Mouse (Mus musculus) telencephalon, adult 2 months (tissue): ENCODE data around the gene Astn2.

Experiments used
- DNase-seq: peaks from one replicate; pipeline ENCODE4 v3.0.0-alpha.2; 2011; ENCODE audit warnings: low read depth, low spot score

The Astn2 gene

DNA sequence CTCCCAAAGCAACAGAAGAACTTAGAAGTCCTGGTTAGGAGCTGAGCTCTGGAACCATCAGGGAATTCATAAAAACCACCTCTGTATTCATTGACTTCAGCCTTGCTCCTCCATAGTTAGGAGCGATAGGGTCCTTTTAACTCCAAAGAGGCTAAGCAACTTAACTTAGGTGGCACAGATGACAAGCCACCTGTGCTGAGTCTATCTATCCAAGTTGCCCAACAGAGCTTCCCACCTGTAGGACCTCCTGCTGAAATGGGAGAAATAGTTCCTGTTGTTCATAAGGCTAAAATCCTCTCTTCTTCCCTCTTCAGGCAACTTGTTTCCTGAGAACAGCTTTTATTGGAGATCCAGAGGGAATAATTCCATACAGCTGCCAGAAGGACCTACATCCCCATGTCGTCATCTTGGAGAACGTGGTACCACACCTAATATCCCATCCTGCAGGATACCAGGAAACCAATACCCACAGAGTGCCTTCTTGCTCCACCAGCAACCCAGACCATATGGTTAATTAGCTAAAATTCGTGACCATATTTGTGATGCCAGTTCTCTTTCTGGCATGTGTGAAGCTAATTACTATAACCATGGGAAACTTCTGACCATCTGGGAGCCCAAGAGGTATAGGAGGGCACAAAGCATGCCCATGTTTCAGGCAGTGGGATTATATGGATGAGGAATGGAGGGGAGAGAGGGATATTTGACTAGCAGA, 730.0 kb downstream of the Astn2 start:
- no peak for DNase-seq

DNA sequence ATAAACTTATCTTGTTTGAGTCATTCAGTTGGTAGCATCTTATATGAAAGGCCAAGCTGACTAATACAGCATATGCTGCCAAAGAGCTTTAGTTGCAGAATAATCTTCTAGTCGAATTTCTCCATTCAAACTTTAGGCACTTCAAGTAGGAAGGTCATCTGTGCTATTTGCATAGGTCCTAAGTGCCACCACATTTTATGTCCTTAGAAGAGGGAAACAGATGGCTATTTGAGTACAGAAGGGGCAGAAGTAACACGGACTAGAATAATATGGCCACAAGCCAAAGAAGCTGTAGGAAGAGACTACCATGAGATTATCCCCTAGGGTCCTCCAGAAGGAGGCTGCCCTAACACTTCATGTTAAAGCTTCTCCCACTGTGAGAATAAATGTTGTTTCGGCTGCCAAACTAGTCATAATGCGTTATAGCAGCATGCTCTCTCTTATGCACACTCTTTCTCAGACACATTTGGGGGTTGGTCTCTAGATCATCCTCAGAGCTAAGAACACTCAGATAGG, 730.9 kb downstream of the Astn2 start:
- DNase-seq, result no peak

DNA sequence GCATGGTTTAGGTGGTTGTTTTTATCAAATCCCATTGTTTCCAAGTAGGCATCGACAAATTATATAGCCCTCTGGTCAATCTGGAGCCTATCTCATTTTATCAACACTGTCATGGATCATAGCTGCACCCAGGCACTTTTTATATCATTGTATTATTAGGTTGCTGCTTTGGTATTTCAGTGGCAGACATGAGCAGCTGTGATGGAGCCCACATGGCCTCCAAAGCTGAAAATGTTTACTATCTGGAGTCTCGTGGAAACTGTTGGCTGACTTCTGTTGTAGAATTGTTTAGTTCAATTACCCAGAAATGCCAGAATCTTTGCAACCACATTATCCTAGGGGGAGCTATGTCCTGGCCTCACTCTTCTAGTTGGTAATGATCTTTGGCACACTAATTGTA, 732.1 kb downstream of the Astn2 start:
- DNase-seq, result no peak

DNA sequence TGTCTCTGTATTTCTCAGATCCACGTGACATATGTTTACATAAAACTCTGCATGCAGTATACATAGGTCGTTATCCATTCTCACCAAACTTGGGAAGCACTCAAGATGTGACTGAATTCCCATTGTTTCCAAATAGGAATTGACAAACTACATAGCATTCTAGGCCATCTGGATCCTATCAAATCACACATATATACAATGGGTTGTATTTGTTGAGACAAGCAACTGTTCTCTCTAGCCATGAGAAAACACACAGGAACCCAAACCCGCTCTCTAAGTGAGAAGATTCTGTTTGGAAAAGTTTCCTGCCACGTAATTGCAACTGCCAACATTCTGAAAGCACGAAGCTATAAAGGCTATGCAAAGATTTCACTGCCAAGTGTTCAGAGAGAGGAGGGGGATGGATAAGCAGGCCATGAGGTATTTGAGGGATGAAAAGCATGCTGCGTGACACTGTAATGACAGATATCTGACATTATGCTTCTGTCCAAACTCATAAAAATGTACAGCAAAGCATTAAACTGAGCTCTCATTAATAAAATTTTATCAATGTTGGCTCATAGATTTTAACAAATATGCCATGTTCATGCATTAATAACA, 732.7 kb downstream of the Astn2 start:
- DNase-seq, result no peak

DNA sequence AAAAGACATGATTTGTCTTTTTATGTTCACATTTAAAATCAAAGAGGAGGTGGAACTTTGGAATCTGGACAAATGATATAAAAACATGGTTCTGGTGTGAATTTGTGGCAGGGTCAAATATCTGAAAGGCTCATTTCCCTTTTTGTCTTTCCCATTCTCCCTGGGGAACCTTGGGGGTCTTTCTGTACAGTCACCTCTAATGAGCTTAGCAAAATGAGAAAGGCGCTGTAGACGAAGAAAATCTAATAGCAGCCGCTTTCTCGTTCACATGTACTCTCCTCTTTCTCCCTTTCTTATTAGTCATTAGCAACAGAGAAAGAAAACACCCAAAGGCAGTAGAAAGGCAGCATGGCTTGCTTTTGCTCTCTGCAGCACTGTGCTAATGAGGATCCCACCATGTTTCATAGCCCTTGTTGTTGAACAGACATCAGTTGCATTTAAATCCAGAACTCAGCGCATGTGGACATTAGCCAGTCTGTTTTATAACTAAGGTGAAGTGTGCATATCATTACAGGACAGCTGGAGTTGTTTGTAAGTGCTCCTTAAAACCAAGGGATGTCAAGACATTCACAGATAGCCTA, 737.3 kb downstream of the Astn2 start:
- no peak for DNase-seq

DNA sequence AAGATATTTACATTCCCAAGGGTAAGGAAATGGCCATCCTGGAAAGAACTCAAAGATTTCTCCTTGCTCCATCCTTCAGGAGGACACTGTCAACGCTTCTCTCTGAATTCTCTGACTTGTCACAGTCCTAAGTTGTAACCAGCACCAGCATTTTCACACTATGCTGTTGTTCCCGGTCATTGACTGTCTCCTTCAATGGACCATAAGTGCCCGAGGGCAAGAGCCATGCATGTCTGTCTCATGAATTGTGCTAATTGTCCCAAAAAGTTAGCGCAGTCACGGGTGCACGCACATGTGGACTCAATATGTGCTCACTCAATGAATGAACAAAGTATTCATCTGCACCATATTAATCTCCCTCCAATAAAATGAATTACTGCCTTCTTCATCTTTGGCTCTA, 741.2 kb downstream of the Astn2 start:
- DNase-seq, result no peak

DNA sequence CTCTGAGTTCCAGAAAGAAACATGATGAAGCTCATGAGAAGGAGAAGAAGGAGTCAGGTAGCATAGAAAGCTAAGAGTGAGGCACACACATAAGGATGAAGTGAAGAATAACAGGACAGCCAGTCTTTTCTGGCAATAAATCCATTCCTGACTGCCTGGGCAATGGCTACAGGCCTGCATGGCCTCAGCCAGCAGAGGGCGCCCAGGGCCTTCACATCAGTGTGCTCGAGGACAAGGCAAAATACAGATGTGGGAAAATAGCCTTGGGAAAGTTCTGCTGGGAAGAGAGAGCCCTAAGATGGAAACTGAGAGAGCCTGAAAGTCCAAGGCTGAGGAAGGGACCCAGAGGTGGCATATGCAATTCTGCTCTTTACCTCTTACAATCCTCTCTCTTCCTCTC, 749.7 kb downstream of the Astn2 start:
- DNase-seq, result peak; percentile 49

DNA sequence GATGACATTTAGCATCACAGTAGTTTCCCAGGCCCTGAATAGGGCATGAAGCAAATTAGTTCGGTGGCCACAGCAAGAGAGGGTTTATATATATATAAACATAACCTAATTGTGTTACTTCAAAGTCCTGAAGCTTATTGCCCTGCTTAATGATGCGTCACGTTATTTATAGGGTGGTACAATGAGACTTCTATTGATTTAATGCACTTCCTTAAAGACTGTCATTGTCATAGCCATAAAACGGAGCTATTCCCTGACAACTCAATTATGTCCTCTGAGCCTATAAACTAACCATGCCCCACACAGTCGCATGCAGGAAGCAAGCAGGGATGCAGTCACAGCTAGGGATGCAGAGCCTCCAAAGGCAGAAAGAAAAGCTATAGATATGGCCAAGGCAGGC, 761.8 kb downstream of the Astn2 start:
- DNase-seq, result no peak

DNA sequence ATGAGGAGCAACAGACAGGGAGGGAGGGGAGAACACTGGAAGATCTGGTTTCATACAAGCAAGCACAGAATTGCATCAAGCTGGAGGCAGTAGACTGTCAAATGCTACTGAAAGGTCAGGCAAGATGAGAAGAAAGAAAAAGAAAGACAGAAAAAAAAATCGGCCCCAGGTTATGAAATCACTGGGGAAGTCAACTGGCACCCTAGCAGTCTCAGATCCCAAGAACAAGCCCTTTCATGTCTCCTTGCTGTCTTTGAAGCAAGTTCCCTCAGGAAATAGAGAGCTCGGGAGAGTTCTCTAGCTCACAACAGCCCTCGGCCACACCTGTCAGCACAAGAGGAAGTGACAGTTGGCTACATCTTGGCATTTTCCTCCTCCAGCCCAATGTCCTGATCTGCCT, 766.2 kb downstream of the Astn2 start:
- DNase-seq, result no peak

DNA sequence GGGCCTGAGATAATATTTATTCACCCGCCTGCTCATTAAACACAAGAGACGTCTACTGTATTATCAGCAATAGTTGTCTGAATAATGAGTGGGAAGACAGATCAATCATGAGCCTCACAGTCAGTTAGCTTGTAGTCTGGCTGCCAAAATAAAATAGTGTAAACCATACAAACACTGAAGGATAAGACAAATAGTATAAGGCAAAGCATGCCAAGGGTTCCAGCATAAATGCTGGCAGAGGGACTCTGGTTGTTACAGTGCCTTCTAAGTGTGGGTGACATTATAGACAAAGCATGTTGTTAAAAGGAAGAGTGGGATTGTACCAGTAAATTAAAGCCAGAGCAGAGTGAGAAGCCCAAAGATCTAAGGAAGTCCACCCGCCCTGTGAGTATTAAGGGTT, 784.3 kb downstream of the Astn2 start:
- DNase-seq, result no peak

DNA sequence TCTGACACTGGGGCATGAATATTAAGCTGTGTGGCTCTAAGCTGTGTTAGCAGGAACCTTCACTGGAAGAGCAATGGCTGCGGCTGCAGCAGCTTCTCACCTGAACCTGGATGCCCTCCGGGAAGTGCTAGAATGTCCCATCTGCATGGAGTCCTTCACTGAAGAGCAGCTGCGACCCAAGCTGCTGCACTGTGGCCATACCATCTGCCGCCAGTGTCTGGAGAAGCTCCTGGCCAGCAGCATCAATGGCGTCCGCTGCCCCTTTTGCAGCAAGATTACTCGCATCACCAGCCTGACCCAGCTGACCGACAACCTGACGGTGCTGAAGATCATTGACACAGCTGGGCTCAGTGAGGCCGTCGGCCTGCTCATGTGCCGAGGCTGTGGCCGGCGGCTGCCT, 791.3 kb downstream of the Astn2 start:
- DNase-seq, result no peak

DNA sequence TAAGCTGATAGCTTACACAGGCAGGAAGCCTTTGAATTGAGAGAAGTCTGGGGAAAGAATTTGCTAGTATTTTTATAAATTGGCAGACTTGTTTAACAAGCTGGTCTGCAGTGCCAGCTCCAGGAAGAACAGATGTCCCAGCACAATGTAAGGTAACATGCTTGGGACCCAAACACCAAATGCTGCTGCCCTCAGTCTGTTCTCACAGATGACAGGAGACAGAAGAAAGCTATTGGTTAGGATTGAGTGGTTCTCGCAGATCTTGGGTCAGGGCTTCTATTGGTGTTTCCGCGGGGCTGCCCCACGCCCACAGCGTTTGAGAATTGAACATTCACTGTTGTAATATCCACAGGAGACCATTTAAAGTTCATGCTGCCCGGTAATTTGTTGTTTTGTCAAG, 793.5 kb downstream of the Astn2 start:
- peak; percentile 54 for DNase-seq

DNA sequence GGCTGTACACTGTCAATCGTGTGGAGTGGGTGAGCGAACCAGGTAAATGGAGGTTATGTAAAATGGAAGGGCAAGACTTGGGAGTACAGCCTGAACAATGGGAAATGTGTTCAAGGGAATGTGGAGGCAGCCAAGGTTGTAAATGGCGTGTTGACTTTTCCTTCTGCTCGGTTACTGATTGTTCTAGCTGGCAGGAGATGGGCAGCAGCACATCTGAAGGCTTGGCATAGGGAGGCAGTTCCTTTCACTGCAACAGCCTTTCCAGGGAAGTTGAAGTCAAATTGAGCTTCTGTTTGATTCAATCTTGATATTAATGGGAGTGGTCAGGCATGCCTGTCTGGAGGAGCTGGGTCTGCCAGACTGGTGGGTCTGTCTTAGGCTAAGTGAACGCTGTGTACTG, 794.1 kb downstream of the Astn2 start:
- DNase-seq, result no peak

DNA sequence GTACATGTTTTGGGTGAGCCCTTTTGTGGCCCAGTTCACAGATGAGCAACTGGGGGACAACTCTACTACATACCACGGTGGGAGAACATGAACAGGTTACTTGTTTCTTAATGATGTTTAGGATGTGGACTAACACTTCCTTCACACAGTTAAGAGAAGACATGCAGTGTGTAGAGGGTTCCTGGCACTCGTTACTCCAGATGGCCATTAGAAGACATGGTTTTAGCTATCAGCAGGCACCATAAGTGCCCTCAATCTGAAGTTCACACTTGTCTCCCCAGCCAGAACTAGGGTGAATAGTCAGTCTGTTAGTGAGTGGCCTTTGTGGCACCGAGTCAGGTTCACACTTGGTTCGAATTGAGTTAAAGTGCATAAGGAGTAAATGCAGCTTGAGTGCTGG, 796.3 kb downstream of the Astn2 start:
- DNase-seq, result no peak

DNA sequence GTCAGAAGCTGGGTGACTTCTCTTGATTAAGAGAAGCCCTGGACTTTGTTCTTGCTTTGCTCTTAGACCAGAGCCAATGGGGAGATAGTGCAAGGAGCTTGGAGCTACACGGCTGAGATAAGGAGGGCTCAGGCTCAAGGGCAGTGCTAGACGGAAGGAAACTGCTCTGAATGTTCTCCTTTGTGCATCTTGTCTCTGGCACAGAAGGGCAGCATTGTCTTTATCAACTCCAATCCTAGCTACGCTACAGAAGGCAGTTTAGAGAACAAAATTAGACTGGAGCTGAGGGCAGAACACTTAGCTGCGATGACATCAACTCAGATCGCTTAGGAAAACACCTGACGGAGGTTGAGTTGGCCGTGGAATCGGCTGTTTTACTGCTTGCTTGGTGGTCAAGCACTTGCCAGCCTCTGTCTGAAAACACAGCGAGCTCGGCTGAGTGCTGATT, 797.2 kb downstream of the Astn2 start:
- no peak for DNase-seq

DNA sequence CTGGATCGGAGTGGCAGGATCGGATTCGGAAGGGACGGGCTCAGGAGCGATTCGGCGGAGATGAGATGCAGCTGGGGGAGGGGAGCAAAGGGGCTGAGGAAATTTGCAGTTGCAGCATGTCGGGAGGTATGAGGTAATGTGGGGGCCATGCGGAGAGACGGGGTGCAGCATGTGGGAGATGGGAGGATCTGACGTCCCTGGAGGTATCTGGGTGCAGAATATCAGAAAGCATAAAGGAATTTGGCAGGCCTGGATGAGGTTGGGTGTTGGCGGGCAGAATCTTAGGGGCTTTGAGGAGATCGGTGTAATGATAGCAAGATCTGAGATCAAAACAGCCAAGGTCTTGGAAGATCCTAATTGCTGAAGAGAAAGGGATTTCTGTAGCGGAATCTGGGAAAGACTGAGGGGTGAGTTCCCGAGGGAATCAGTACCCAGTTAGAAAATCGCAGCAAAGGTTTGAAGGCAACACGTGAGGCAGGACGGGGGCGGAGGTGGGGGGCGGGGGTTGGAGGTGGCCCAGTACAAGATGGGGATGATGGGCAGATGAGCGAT, 799.2 kb downstream of the Astn2 start:
- peak; percentile 53 for DNase-seq

DNA sequence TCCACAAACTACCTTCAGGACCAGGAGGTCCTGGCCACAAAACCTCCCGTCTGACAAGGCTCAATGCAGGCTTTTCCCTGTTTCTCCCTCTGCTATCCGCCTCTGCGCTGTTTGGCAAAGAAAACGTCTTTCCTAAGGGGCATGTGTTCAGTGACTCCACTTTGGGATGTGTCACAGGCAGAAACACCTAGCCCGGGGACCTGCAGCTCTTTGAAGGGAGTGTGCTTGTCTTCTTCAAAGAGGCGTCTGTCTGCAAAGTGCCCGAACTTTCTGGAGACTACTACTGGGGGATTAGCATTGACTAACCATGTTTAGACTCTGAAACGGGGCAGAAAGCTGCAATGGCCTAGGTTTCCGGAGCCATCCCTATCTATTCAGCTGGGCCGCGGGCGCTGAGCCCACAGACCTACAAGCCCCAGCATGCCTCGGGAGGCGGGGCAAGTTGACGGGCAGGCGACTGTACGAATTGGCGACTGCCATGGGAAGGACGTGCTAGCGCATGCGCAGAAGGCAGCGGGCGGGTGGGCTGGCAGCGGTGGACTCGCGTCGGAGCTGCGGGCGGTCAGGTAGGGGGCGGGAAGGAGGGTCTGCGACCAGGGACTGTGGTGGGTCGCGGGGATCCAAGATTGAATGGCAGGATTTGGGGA, 799.8 kb downstream of the Astn2 start, which contains the start of gene Trim32:
TSS of gene Trim32 (plus strand) at position 483 of the 647 bp plus-strand sequence.
- peak; percentile 95 for DNase-seq

DNA sequence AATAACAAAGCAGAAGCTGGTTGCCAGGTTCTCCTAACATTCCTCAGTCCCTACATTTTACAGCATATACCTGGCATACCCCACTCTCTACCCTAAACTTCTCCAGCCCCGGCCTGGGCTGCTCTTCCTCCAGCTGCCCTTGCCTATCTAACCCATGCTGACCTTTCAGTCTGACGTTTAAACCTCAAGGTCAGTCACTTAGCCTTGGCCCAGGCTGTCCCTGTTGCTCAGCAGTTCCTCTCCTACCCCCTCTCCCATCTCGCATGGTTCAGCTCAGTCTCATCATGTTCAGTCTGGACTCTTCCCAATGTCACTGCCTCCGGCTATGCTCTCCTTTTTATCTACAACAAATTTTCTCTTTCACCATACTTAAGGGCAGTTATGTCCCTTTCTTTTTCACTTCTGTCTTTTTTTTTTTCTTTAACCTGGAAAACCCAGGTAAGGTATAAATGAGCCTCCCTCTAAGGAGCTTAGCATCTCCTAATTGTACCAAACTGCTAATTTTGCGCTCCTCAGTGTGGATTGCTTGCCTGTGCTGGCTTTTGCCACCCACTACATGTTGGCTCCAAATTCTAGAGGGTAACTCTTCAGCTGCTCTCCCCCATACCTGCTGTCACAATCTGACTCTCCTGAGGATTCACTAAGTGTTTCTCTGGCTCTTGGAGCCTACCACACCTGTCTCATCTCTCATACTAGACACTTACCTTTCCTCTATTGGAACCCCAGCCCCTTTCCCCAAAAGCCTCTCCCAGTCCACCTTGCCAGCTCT, 809.6 kb downstream of the Astn2 start:
- no peak for DNase-seq

DNA sequence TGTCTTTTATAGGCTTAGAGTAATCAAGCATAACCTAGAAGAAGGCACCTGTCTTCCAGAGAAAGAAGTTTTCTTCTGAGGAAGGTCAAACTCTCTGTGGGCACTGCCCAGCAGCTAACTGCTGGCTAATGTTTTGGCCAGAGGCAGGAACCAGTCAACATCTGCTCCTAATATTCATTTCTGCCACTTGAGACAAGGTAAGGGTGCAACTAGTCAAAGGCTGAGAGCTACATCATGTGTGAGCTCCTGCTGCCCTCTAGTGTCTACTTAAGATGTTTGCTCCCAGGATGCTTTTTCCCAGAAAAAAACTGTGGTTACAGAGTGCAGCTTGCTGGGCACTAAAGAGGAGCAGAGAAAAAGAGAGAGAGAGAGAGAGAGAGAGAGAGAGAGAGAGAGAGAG, 814.6 kb downstream of the Astn2 start:
- peak; percentile 45 for DNase-seq

DNA sequence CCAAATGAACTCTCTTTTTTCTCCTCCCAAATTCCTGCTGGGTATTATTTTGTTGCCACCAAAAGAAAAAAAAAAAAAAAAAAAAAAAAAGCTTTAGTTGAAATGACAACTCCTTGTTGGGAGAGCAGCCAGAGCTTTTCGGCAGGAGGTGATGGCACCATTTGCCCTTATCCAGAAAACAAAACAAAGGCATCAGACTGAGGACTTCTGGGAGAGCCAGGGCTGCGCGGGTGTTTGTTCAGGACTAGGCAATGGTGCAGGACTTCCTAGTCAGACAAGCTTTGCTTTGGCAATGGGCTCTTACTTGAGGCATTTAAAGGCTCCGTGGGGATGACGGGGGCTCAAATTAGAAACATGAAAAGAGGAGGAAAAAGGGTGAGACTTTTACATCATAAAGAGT, 817.5 kb downstream of the Astn2 start:
- DNase-seq, result no peak

DNA sequence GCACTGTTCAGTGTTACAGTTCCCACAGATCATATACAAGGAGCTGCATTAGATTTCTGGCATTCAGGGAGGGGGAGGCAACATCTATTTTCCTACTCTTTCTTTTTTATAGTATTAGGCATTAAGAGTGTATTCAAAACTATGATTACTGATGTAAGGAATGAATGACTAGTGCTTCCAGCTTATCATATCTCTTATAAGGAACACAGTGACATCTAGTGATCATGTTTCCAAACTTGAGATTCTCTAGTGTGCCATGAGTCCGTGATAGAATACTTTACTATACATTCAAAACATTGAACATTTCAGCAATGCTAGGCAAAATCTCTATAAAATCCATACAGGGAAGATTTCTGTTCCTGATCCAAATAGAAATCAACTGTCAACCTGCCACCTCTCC, 824.2 kb downstream of the Astn2 start:
- no peak for DNase-seq
